Mouse (Mus musculus) myocyte (in vitro differentiated cells): ENCODE data around the gene Tvp23b. TPM values are rescaled to one million over a fixed set of nuclear protein-coding genes. Genes with fewer than 3 reads are reported as not detected.

ENCODE experiments used
- H3K27me3 ChIP-seq: one replicate; pipeline ENCODE4 v1.6.1; 2011; ENCODE audit not compliant: control insufficient read depth, insufficient read depth, insufficient read length
- H3K36me3 ChIP-seq: one replicate; pipeline ENCODE4 v1.6.1; 2011; ENCODE audit not compliant: control insufficient read depth, insufficient read depth
- H3K4me2 ChIP-seq: one replicate; pipeline ENCODE4 v1.6.1; 2011; ENCODE audit warnings: low read depth, control low read depth
- H3K4me3 ChIP-seq: one replicate; pipeline ENCODE4 v1.5.1; 2011; ENCODE audit warnings: mild to moderate bottlenecking, control low read depth, moderate library complexity
- H3K79me2 ChIP-seq: one replicate; pipeline ENCODE4 v1.6.1; 2011; ENCODE audit not compliant: control insufficient read depth, insufficient read depth
- H3ac ChIP-seq: one replicate; pipeline ENCODE4 v1.6.1; 2011; ENCODE audit not compliant: control insufficient read depth, insufficient read length
- CEBPB ChIP-seq: IDR thresholded peaks from 2 replicates; pipeline ENCODE4 v1.6.1; 2011; ENCODE audit warnings: mild to moderate bottlenecking, moderate library complexity; ENCODE audit not compliant: poor library complexity, insufficient read depth, severe bottlenecking
- E2F4 ChIP-seq: IDR thresholded peaks from one replicate; pipeline ENCODE4 v1.6.1; 2011; ENCODE audit warnings: mild to moderate bottlenecking, control low read depth, moderate library complexity; ENCODE audit not compliant: insufficient read depth
- MAX ChIP-seq: IDR thresholded peaks from one replicate; pipeline ENCODE4 v1.6.1; 2011; ENCODE audit warnings: low read depth, mild to moderate bottlenecking, control low read depth
- MYOD1 ChIP-seq, 3 experiments: IDR thresholded peaks; one replicate each; pipeline ENCODE4 v1.6.1; 2011; ENCODE audit warnings: control low read depth in 2 of 3, low read depth in 2 of 3, mild to moderate bottlenecking in 2 of 3, moderate library complexity in 1 of 3; ENCODE audit not compliant: insufficient read length in 2 of 3, control insufficient read depth in 1 of 3
- MYOG ChIP-seq, 3 experiments: IDR thresholded peaks; one replicate each; pipeline ENCODE4 v1.6.1; 2011; ENCODE audit warnings: control low read depth in 2 of 3, low read depth in 2 of 3, mild to moderate bottlenecking in 2 of 3; ENCODE audit not compliant: insufficient read length in 2 of 3, control insufficient read depth in 1 of 3, insufficient read depth in 1 of 3
- POLR2A ChIP-seq: IDR thresholded peaks from one replicate; pipeline ENCODE4 v1.6.1; 2011; ENCODE audit warnings: low read depth, mild to moderate bottlenecking, control low read depth, moderate library complexity; ENCODE audit not compliant: insufficient read length
- POLR2AphosphoS2 ChIP-seq: IDR thresholded peaks from one replicate; pipeline ENCODE4 v1.6.1; 2011; ENCODE audit warnings: low read depth, control low read depth; ENCODE audit not compliant: insufficient read length
- REST ChIP-seq: IDR thresholded peaks from one replicate; pipeline ENCODE4 v1.6.1; 2011; ENCODE audit warnings: mild to moderate bottlenecking, control low read depth, moderate library complexity; ENCODE audit not compliant: insufficient read depth, insufficient read length
- SRF ChIP-seq: IDR thresholded peaks from one replicate; pipeline ENCODE4 v1.6.1; 2011; ENCODE audit warnings: low read depth; ENCODE audit not compliant: control insufficient read depth, insufficient read length
- TCF12 ChIP-seq: IDR thresholded peaks from one replicate; pipeline ENCODE4 v1.6.1; 2011; ENCODE audit warnings: mild to moderate bottlenecking, control low read depth; ENCODE audit not compliant: poor library complexity, insufficient read depth, severe bottlenecking
- TCF3 ChIP-seq: IDR thresholded peaks from one replicate; pipeline ENCODE4 v1.6.1; 2011; ENCODE audit warnings: low read depth, control low read depth; ENCODE audit not compliant: insufficient read length
- USF1 ChIP-seq: IDR thresholded peaks from one replicate; pipeline ENCODE4 v1.6.1; 2011; ENCODE audit warnings: low read depth, mild to moderate bottlenecking, control low read depth, moderate library complexity
- polyA plus RNA-seq: library from polyadenylated mRNA; unstranded; fragments of >200 nt; fragmentation: generic; extraction: Trizol; gene quantifications from one replicate; pipeline ENCODE4 v1.2.1, GENCODE M21; 2012; ENCODE audit warnings: missing spikeins

The Tvp23b gene
- polyA plus RNA-seq, 1 experiment: 18.2 TPM

DNA sequence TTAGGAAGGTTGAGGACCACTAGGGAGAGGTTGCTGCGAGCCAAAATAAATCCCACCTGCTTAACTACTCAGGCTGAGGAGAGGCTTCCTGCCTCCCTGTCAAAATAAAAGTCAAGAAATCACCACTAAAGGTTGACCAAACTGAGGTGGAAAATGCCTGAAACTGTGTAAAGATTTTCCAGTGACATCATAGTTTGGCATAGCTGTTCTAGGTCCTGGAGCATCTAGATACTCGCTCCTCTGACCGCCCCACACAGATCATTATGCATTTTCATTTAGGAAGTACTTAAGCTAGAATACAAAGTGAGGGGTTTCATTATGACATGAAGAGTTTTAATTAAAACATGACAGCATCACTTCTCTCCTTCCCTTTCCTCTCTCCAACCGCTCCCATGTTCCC is 84.0 kb downstream of the Tvp23b start:
- H3K27me3 ChIP-seq: no peaks in the 10 kb centered on the region
- no peak for TF ChIP-seq USF1
- no peak for TF ChIP-seq REST
- no peak for TF ChIP-seq MYOG (IDR thresholded peaks at IDR 0.05; ENCODE audit: control insufficient read depth in 1 of 3, insufficient read depth in 1 of 3, insufficient read length in 2 of 3, low read depth in 2 of 3)
- TF ChIP-seq POLR2A: no peak
- no peak for TF ChIP-seq MYOD1 (IDR thresholded peaks at IDR 0.05; ENCODE audit: control insufficient read depth in 1 of 3, insufficient read length in 2 of 3, low read depth in 2 of 3)
- TF ChIP-seq TCF3: no peak
- TF ChIP-seq CEBPB: no peak
- TF ChIP-seq MAX: no peak
- no peak for TF ChIP-seq TCF12
- TF ChIP-seq POLR2AphosphoS2: no peak
- TF ChIP-seq SRF: no peak
- TF ChIP-seq E2F4: no peak
- H3K79me2 ChIP-seq: no peaks in the 10 kb centered on the region
- H3K4me3 ChIP-seq: no peak overlapping the region
- H3K36me3 ChIP-seq: no peaks in the 10 kb centered on the region
- H3ac ChIP-seq: no peak overlapping the region
- no peak overlapping the region for H3K4me2 ChIP-seq

DNA sequence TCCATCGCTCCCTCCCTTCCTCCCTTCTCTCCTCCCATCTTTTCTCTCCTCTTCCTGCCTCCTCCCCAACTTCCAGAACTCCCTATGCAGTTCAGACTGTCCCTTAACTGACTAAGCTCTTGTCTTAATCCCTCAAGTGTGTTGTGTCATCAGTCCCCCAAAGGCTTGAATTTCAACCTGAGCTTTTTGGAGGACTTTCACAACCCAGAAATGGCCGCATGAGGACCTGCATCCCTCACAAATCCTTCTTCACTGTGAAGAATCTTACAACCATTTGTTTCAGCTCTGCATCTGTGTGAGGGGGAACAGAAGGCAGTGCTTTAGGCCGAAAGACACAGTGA is 87.1 kb downstream of the Tvp23b start:
- peak overlapping the region; percentile 63 for H3K4me2 ChIP-seq
- H3K4me3 ChIP-seq: peak overlapping the region; percentile 4
- no peak overlapping the region for H3ac ChIP-seq
- no peaks in the 10 kb centered on the region for H3K79me2 ChIP-seq
- no peaks in the 10 kb centered on the region for H3K27me3 ChIP-seq
- no peaks in the 10 kb centered on the region for H3K36me3 ChIP-seq
- no peak for TF ChIP-seq CEBPB
- TF ChIP-seq USF1: no peak
- TF ChIP-seq E2F4: no peak
- TF ChIP-seq POLR2A: no peak
- no peak for TF ChIP-seq REST

Other genes starting within 250 kb of the Tvp23b start
- 19.5 TPM for gene Lrrc75a, start 230.9 kb upstream of the Tvp23b start, polyA plus RNA-seq
- 29.2 TPM for gene Mmgt2, start 230.8 kb upstream of the Tvp23b start, polyA plus RNA-seq
- 0.90 TPM for gene Zfp287, start 147.6 kb upstream of the Tvp23b start, polyA plus RNA-seq
- not detected for gene Gm10428, start 126.4 kb upstream of the Tvp23b start, polyA plus RNA-seq
- not detected for gene Zfp286, start 90.0 kb upstream of the Tvp23b start, polyA plus RNA-seq
- 16.9 TPM for gene Trim16, start 59.2 kb upstream of the Tvp23b start, polyA plus RNA-seq
- not detected for gene Fbxw10, start 32.4 kb upstream of the Tvp23b start, polyA plus RNA-seq
- gene Cdrt4, start 71.7 kb downstream of the Tvp23b start, polyA plus RNA-seq: not detected
- gene Tekt3, start 182.2 kb downstream of the Tvp23b start, polyA plus RNA-seq: not detected
- 74.6 TPM for gene Pmp22, start 249.5 kb downstream of the Tvp23b start, polyA plus RNA-seq